Mouse (Mus musculus): ENCODE results near the gene Rps6kb1.

The Rps6kb1 gene

DNA sequence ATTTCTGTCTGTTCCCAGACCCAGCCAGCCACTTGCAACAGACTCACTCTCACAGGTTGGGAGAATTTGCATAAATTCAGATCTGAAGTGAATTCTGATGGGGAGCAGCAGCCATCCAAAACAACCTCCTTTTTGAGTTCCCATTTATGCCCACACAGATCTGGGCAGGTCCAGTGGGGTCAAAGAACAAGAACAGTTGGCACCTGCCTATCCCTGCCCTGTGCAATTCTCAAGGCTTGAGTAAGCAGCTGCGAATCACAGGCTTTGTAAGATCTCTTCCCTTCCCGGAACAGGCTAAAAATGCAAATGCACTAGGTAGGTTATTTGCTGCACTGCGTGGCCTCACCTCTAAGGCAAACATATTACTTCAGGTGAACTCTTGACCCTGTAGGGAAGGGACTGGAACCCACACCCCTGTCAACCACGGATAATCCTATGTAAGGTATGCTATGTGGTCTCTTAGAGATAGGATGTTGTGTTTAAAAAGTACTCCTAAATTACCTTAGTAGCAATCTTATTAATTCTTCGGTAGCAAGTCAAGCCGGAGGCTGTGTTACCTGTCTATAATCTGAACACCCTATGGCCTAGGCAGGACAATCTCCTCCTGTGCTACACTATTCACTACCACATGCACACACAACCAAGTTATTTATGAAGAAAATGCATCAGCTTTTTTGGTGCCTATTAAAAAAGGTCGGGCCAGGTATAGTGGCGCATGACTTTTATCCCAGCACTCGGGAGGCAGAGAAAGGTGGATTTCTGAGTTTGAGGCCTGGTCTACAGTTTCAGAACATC lies 35.9 kb upstream of the Rps6kb1 start:
- peak; percentile 47 to 53 for DNase-seq

DNA sequence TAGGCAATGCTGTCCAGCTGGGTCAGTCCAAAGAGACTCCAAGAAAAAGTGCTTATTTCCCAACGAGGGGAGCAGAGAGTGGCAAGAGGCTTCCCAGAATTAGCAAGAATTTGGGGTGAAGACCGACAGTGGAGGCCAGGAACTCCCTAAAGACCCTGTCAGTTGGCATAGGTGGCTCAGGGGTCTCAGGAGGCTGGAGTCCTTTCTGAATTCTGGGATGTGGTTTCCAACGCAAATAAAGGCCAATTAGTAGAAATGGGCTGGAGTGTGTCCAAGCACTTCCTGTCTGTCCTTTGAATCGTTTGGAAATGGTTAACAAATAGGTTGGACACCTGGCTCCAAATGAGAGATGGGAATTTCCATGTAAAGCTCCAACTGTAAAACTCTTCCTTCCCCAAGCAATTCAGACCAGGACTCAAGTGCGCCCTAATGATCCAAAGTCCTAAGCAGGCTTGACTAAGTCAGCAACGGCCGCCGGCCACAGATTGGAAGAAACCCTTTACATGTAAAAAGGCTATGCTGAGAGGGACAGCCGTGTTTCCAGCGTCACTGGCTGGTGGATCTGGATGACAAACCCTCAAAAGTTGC lies 35.2 kb upstream of the Rps6kb1 start:
- no peak for DNase-seq

DNA sequence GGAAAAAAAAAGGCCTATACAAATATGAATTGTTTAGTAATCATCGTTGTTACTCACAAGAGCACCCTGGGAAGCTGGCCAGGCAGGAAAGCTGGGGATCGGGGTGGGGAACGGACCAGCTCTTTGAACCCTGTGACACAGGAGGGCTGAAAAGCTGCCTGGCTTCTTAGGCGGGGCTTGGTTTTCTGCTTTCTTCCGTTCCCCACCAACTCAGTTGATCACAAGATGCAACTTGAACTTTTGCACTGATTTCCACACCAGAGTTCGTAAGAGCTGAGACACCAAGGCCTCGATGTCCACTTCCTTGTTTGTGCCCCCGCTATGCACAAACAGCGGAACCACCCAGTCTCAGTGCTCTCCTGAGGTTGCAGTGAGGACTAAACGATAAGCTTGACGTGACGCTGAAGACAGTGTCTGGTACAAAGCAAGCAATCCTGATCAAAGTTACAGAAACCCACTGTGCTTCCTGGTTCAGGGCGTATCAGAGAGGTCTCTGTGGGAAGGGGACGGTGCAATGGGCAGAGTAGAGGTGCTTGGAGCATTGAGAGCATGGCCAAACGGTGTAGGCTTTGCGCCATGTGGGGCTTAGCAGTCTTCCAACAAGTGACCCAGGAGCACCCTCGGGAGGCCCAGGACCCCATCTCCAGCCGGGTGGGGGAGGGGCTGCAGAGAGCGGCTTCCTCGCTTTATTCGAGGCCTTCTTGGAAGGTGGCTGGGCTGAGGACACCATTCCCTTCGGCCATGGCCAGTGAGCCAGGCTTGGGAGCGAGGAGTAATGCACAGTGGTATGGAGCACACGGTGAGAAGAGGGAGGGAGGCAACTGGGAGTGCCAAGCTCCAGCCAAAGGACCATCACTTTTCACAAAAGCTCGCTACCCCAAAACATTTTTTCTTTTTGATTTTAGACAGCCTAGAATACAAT lies 34.5 kb upstream of the Rps6kb1 start:
- DNase-seq, result peak; percentile 47

DNA sequence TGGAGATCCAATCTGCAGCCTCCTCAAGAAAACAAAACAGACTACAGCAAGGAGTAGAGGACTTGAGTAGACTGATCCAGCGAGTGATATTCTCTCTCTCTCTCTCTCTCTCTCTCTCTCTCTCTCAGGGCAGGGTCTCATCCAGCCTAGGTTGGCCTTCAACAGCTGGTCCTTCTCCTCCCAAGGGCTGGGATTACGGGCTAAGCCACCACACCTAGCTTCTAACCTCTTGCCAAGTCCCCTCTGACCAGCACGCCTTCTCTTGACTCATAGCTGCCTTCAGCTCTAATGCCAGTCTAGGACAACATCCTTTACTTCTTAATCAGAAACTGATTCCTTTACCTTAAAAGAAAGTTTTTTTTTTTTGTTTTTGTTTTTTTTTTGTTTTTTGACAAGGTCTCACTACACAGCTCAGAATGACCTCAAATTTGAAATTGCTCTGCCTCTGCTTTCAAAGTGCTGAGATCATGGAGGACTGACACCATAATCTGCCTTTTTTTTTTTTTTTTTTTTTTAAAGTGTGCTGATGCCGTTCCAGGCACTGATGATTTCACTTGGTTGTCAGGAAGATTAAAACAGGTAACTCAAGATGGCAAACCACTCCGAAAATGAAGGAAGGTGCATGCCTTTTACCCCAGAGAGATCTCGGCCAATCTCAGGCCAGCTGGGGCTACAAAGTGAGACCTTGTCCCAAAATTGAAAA lies 33.7 kb upstream of the Rps6kb1 start:
- DNase-seq, result no peak

DNA sequence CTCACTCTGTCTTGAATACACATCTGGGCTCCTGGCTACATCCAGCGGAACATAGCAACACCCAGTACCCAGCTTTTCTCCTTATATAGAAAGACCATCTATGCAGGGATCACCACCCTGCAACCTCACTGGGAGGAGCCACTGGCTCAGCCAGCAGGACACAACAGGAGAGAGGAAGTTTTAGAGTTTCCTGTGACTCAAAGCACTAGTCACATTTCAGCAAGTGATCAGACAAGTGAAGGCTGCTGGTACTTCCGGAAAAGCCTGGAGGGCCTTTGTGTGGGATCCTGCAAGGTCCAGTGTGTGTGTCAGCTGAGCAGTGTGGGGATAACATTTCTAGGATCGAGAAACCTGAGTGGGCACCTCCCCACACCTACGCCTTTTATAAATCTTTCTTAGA lies 32.6 kb upstream of the Rps6kb1 start:
- peak in 1 of 2 experiments; percentile 17 for DNase-seq

DNA sequence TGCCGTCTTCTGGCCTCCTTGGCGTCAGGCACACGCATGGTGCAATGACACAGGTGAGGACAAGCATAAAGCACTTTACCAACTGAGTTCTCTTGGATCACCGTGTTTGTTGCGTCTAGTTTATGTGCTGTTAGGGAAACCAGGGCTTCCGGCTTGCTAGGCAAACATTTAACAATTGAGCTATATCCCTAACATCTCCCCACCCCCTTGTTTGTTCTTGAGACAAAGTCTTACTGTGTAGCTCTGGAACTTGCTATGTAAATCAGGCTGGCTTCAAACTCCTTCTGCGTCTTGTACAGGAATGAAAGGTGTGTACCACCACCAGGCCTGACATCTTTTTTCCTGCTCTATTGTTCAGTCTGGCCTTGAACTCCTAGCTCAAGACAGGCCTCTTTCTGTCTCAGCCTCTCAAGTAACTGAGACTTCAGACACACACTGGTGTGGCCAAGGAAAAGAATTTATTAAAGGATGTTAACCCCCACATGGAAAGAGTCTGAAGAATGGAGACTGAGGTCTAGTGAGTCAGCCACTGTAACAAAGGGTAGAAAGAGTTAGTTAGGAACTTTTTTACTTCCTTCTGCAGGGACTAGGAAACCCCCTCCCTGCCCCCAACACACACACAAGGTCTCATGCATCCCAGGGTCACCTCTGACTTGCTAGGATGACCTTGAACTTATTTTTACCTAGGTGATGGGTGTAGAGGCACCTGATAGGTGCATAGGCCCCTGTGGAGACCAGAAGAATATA lies 31.2 kb upstream of the Rps6kb1 start:
- DNase-seq, result no peak

DNA sequence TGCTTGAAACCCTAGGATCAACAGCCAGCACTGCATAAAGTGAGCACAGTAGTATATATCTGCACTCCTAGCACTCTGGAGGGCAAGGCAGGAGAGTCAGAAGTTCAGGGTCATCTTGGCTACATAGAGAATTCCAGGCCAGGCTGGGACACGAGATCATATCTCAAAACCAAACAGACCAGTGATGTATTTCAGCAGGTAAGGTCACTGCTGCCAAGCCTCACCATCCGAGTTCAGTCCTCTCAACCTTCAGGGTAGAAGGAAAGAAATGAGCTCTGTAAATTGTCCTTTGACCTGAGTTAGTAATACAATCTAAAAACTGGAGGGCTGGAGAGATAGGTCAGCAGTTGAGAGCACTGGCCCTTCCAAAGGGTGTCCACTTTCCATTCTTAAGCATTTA lies 29.8 kb upstream of the Rps6kb1 start:
- DNase-seq, result no peak

DNA sequence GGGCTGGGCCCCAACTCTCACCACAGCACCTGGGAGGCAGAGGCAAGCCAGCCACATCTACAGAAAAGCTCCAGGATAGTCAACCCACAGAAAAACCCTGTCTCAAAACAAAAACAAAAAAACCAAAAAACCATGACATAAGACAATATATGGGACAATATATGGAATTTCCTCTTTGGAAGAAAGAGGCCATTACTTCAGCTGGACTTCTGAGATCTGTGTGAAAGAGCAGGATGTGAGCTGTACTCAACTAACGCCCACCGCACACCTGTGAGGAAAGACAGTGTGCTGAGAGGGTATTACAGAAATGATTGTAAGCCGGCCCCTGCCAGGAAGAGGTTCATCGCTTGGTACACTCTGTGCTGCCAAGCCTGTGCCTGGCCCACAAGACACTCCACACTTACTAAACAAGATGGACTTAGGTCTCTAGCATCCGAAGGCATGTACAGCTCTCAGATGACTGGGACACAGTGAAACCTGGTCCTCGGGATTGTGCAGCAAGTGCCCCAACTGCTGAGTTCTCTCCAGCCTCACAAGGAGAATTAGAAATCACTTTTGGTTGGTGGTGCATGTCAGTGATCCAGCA lies 29.1 kb upstream of the Rps6kb1 start:
- DNase-seq, result no peak

DNA sequence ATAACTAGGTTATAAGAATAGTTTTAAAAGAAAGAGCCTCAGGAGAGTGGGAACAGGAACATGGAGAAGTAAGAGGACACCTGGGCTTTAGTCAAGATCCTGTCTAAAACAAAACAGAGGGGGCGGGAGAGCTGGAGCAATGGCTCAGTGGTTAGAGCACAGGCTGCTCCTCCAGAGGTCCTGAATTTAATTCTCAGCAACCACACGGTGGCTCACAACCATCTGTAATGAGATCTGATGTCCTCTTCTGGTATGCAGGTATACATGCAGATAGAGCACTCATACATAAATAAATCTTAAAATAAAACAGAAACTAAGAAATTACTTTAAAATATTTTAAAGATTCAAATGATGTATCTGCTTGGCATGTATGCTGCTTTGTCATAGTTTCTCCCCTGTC lies 28.0 kb upstream of the Rps6kb1 start:
- no peak for DNase-seq

DNA sequence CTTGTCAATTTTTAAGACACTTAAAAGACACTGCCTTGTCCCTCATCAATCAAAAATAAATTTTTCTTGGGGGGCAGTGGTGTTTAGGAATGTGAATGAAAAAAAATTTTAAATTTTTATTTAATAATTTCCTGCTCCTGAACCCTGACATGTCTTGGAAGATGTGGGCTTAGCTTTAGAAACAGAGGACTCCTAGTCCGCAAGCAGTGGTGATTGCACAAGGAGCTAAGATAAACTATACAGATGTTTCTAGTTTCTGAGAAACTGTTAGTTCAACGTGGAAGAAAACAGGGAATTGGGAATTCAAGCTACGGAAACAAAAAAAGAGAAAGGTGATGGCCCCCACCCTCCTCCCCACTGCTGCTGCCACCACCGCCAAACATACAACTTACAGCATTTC lies 27.3 kb upstream of the Rps6kb1 start:
- DNase-seq, result no peak

DNA sequence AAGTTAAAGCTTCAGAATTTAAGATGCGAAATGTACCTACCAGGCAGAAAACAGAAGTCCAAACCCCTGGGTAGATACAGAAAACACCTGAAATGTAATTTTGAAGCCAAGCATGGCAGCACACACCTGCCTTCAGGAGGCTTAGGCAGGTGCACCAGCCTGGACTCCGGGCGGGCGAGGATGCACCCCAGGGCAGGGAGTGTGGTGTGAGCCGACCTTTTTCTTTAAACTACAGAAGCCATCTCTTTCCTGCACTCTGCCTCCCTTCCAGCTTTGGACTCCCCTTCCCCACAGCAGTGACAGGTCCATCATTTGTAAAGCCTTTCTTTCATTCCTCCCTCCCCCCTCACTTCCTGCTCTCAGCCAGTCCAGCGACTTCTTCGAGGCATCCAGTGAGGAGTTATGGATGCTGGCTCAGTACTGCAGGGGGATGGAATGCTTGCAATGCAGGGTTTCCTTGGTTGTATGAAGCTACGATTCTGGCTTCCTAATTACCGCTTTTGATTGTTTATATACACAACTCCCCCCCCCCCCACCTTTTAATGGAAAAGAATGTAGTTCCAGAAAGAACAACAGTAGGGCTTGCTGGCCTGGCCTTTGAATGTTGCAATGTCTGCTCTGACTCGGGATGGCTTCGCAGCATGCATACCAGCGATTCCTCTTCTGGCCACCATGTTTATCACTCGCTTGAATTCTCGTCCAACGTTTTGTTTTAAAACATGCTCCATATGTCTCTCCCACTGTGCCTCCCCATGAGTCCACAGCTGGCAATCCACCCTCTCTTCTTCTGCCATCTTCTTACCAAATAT lies 26.6 kb upstream of the Rps6kb1 start:
- DNase-seq, result no peak

DNA sequence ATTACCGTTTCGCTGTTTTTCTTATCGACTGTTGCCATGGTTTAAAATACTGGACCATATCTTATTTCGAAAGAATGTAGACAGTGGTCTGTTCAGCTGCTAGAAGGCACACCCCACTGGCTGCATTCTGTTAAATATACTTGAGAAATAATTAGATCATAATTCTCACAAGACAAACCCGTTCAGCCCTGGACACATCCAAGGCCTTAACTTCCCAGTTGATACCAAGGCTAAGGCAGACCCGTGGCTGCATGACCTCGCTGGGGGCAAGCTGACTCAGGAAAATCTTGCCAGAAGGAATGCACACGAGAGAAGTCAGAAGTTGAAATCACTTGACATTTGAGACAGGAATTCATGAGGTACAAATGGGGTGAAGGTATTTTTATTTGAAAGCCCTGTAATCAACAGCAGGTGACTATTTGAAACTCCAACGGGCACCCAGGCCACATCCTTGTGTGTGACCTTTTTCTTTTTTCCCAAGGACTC lies 25.7 kb upstream of the Rps6kb1 start:
- DNase-seq, result no peak

DNA sequence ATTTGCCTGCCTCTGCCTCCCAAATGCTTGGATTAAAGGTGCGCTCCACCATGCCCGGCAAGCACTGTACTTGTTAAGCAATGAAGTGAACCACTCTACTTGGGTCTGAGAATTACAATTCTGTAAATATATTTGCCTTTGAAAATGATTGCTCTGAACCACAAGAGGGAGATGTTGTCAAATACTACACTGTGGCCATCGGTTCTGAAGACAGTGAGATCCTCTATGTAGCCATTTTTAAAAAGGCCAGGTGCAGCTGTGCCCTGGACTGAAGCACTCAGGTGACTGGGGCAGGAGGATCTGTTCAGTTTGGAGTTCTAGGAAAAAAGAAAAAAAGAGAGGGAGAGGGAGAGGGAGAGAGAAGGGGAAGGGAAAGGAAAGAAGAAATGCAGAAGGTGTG lies 23.8 kb upstream of the Rps6kb1 start:
- DNase-seq, result peak; percentile 36 to 40

DNA sequence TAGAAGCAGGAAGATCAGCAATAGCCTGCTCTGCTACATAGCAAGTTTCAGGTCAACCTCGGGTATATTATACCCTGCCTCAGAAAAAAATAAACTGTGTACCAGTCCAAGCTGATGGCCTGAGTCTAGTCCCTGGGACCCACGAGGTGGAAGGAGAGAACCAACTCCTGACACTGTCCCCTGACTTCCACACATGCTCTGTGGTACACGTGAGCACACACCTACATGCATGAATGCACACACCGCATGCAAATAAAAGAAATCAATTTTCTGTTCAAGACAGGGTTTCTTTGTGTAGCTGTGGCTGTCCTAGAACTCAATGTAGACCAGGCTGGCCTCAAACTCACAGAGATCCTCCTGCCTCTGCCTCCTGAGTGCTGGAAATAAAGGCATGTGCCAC lies 13.7 kb upstream of the Rps6kb1 start:
- peak in 1 of 2 experiments; percentile 7 for DNase-seq

DNA sequence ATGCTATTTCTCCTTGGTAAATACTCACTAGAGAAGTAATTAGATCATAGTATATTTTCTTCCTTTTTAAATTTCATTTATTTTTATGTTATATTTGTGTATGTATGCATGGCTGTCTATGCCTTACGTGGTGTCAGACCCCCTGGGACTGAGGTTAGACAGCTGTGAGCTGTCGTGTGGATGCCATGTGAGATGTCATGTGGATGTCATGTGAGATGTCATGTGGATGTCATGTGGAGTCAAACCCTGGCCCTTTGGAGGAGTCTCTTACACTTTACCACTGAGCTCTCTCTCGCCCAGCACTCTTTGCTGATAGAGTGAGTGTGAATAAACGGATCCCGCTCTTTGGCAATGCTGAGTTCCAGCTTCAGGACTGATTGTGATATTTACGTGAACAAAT lies 8.9 kb upstream of the Rps6kb1 start:
- DNase-seq, result peak; percentile 16 to 35

DNA sequence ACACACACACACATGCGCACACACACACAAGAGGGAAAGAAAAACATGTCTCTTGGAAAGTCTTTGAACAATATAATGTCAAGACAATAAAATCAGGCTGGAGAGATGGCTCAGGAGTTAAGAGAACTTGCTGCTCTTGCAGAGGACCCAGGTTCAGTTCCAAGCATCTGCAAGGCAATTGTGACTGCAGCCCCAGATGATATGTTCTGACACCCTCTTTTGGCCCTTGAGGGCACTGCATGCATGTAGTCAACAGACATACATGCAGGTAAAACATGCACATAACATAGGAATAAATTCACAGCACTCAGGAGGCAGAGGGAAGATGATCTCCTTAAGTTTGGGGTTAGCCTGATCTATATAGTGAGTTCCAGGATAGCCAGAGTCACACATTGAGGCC lies 2.8 kb upstream of the Rps6kb1 start:
- peak; percentile 49 to 58 for DNase-seq

DNA sequence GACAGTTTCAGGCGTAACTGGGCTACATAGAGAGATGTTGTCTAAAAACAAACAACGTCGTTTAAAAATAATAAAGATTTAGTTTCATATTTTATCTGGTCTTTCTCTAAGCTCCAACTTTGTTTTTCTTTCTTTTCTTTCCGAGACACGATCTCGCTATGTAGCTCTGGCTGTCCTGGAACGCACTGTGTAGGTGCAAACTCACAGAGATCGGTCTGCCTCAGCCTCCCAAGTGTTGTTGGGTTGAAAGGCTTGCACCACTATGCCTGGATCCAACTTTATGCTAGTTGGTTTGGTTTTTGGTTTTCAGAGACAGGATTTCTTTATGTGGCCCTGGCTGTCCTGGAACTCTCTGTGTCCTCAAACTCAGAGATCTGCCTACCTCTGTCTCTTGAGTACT lies 951 bp upstream of the Rps6kb1 start:
- no peak for DNase-seq

DNA sequence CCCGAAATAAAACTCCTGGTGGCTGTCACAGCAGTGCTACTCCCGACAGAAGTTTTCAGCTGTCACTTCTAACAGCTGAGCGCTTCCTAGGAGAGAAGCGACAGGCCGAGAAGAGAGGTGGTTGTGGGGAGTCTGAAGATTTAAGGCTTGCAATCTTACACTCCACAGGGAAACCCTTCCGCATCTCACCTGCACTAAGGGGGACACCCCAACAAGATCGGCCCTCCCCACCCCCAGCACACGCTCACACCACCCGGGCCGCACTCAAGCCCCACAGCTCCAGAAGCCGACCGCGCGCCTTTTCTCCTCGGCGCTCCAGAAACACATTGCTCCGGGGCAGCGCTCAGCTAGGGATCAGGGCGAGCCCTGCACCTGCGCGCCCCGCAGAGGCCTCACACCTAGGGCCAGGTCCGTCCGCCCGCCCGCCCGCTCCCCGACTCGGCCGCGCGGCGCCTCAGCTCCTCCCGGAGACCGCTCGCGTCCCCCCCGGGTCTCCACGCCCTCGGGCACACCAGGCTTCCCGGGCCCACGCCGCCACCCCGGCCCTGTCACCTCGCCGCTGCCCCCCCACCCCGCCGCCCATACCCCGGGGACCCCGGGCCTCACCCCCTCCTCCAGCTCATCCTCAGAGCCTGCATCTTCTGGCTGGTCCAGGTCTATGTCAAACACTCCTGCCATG lies 506 bp downstream of the Rps6kb1 start:
- DNase-seq, result no peak

DNA sequence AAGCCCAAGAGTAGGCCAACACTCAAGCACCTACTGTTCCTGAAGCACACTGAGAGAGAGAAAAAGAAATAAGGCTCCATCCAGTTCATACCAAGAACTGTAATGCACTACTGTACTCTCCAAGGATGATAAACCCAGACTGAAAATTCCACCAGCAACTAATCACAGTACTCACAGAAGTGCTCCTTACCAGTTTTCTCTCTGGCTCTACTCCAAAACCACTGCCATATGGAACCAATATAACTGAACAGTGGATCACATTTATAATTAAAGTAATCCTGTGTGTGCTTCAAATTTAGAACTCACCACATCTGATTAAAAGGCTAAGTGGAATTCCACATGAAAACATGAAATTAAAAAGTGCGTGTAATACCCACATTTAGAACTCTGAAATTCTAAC lies 1.8 kb downstream of the Rps6kb1 start:
- no peak for DNase-seq

DNA sequence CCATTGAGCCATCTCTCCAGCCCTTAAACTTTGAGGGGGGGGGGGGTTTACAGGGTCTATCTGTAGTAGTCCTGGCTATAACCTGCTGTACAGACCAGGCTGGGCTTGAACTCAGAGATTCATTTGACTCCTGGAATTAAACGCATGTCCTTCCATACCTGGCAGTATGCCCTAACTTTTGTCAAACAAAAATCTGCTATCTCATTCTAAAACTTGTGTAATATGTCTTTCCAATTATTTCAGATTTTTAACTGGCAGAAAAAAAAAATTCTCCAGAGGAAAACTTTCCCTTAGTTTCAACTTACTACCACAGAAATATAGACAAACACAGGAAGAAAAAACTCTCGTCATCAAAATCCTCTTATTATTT lies 4.1 kb downstream of the Rps6kb1 start:
- DNase-seq, result no peak
